Comparison of ENCODE assay signal across 16 mouse cellular contexts in genomic region chr16:90333876-90334825, GRCm38 (mm10). TPM values are rescaled to one million over a fixed set of nuclear protein-coding genes. Genes with fewer than 3 reads are reported as not detected.
DNase-seq lines count a peak whose midpoint lies in the region; ATAC-seq and TF ChIP-seq lines count a peak whose summit lies in the region.
"Had no signal": no experiment of that assay in that cellular context is flagged by ENCODE, and none has a peak within 500 bp of the region (broad histone marks: within the 10 kb centered on the region; RNA-seq: fewer than 3 reads in every experiment).

No protein-coding gene starts in this region.

- no peaks in the 10 kb centered on the region for H3K9me3 ChIP-seq in heart, embryonic 10.5 days
- H3K9me3 ChIP-seq in forebrain, embryonic 15.5 days: no peaks in the 10 kb centered on the region
- H3K9me3 ChIP-seq: intestine, embryonic 15.5 days had no signal

- H3K27ac ChIP-seq in heart, embryonic 10.5 days: 0 out of 2 replicates have a peak overlapping the region, but pooled peaks have one; percentile 19
- H3K27ac ChIP-seq in spleen, adult 2 months (ENCODE audit: insufficient read depth, low read length): no peak overlapping the region
- H3K27ac ChIP-seq in forebrain, embryonic 15.5 days (replicated peaks): no peak overlapping the region
- H3K27ac ChIP-seq: intestine, embryonic 15.5 days; macrophage had no signal

- H3K36me3 ChIP-seq in heart, embryonic 10.5 days: 0 out of 2 replicates have a peak, but pooled peaks cover 2% of the 10 kb centered on the region
- no peaks in the 10 kb centered on the region for H3K36me3 ChIP-seq in spleen, adult 2 months (ENCODE audit: control insufficient read depth, insufficient read depth, low read length)
- no peaks in the 10 kb centered on the region for H3K36me3 ChIP-seq in forebrain, embryonic 15.5 days
- H3K36me3 ChIP-seq: intestine, embryonic 15.5 days had no signal

- DNase-seq in heart, embryonic 10.5 days (ENCODE audit: low spot score): no peak
- DNase-seq in heart, adult 18-20 months: no peak
- no peak for DNase-seq in spleen, adult 2 months (ENCODE audit: low read depth in 1 of 2, low spot score in 2 of 2)
- DNase-seq in spleen, postnatal 10 days (ENCODE audit: low spot score in 2 of 2): no peak
- peak; percentile 40 for DNase-seq in naive thymus-derived CD4-positive, alpha-beta T cell, adult 2 months (ENCODE audit: low read depth)
- DNase-seq: adrenal gland, postnatal 14 days; cerebellum, adult 9-10 months; gastrocnemius, postnatal 25 days; kidney, postnatal 14 days; lung, embryonic 14.5 days; retina, postnatal 1 day had no signal

- peak; percentile 64 for ATAC-seq in granulocyte monocyte progenitor cell, adult 5-6 weeks (replicated peaks; ENCODE audit: poor library complexity, severe bottlenecking)
- no peak for ATAC-seq in monocyte, adult 5-6 weeks (replicated peaks; ENCODE audit: insufficient number of reproducible peaks, low FRiP score, low TSS enrichment, poor library complexity, severe bottlenecking)
- no peak for ATAC-seq in forebrain, embryonic 15.5 days (replicated peaks)
- ATAC-seq: intestine, embryonic 15.5 days had no signal

- 50% methylated on average over 20 of the region's 22 CpGs for WGBS in heart, embryonic 10.5 days
- 31% methylated on average over 21 of the region's 22 CpGs for WGBS in spleen, adult 2 months
- WGBS in forebrain, embryonic 15.5 days: 67% methylated on average over 19 of the region's 22 CpGs

- H3K4me1 ChIP-seq in heart, embryonic 10.5 days: peaks cover 13% of the 10 kb centered on the region
- H3K4me1 ChIP-seq in spleen, adult 2 months (ENCODE audit: control insufficient read depth, insufficient read depth, insufficient read length): no peaks in the 10 kb centered on the region; the same call in 1 of the 2 replicates
- no peaks in the 10 kb centered on the region for H3K4me1 ChIP-seq in forebrain, embryonic 15.5 days
- H3K4me1 ChIP-seq: intestine, embryonic 15.5 days had no signal

- no peak overlapping the region for H3K4me2 ChIP-seq in forebrain, embryonic 15.5 days (replicated peaks)
- H3K4me2 ChIP-seq: intestine, embryonic 15.5 days; lung, embryonic 14.5 days had no signal

- no peak for TF ChIP-seq CTCF in spleen, adult 2 months (IDR thresholded peaks at IDR 0.05; ENCODE audit: extremely low read depth, insufficient read depth, insufficient read length, insufficient replicate concordance)

- H3K9ac ChIP-seq in forebrain, embryonic 15.5 days (replicated peaks): no peak overlapping the region
- H3K9ac ChIP-seq: intestine, embryonic 15.5 days; lung, embryonic 14.5 days had no signal

- TF ChIP-seq POLR2A in spleen, adult 2 months (IDR thresholded peaks at IDR 0.05; ENCODE audit: low read depth, low read length): no peak

- H3K27me3 ChIP-seq in heart, embryonic 10.5 days (ENCODE audit: insufficient read depth, poor library complexity, severe bottlenecking): no peaks in the 10 kb centered on the region
- no peaks in the 10 kb centered on the region; the same call in 1 of the 2 replicates for H3K27me3 ChIP-seq in spleen, adult 2 months (ENCODE audit: control insufficient read depth, insufficient read depth, low read length)
- H3K27me3 ChIP-seq in forebrain, embryonic 15.5 days: no peaks in the 10 kb centered on the region
- H3K27me3 ChIP-seq: intestine, embryonic 15.5 days had no signal

- H3K4me3 ChIP-seq in heart, embryonic 10.5 days: no peak overlapping the region
- H3K4me3 ChIP-seq in spleen, adult 2 months (ENCODE audit: extremely low read depth, insufficient read depth, insufficient read length): 0 out of 2 replicates have a peak overlapping the region, but pooled peaks have one; percentile 21
- no peak overlapping the region for H3K4me3 ChIP-seq in forebrain, embryonic 15.5 days
- H3K4me3 ChIP-seq: intestine, embryonic 15.5 days had no signal

RNA-seq across cellular contexts. Expression of gene Scaf4, which starts 49.8 kb away (rescaled TPM):
- polyA plus RNA-seq in heart, embryonic 10.5 days (2016; fragmentation: Nextera tagmentation; extraction: Ambion mirVana): 22.1 and 30.4 TPM in 2 replicates
- total RNA-seq in heart, adult 18-20 months (2021): 10 to 100 TPM; 18.1 to 21.3 TPM
- polyA plus RNA-seq in spleen, adult 2 months (2012; rRNA removed): 47.0 and 53.6 TPM in 2 replicates
- 44.8 and 87.8 TPM in 2 replicates for total RNA-seq in granulocyte monocyte progenitor cell, adult 5-6 weeks (2014; fragmentation: Nextera tagmentation)
- total RNA-seq in granulocyte monocyte progenitor cell, adult 5-6 weeks (2017): 27.0 and 31.3 TPM in 2 replicates
- 18.7 to 69.1 TPM (median 39.3 TPM) in 3 replicates for total RNA-seq in monocyte, adult 5-6 weeks (2017)
- 25.0 and 28.5 TPM in 2 replicates for polyA plus RNA-seq in forebrain, embryonic 15.5 days (2015; fragmentation: Nextera tagmentation; extraction: Ambion mirVana)

RNA-seq across cellular contexts. Expression of gene Hunk, which starts 51.7 kb away (rescaled TPM):
- polyA plus RNA-seq in heart, embryonic 10.5 days (2016; fragmentation: Nextera tagmentation; extraction: Ambion mirVana): 20.0 and 22.8 TPM in 2 replicates
- under 1 TPM; 0.36 to 0.40 TPM for total RNA-seq in heart, adult 18-20 months (2021)
- polyA plus RNA-seq in spleen, adult 2 months (2012; rRNA removed): 0.29 and 0.40 TPM in 2 replicates
- not detected in 2 replicates for total RNA-seq in granulocyte monocyte progenitor cell, adult 5-6 weeks (2014; fragmentation: Nextera tagmentation)
- not detected in 2 replicates for total RNA-seq in granulocyte monocyte progenitor cell, adult 5-6 weeks (2017)
- not detected in 3 replicates for total RNA-seq in monocyte, adult 5-6 weeks (2017)
- polyA plus RNA-seq in forebrain, embryonic 15.5 days (2015; fragmentation: Nextera tagmentation; extraction: Ambion mirVana): 11.8 and 13.6 TPM in 2 replicates
- polyA plus RNA-seq: macrophage had no signal
